Mouse (Mus musculus): ENCODE measurements at regions not wholly inside any gene's neighbourhood (a gene's known extent, or its start where the extent isn't known, plus 50 kb on each side); places are given as distances from the start of the nearest gene placed in this dataset.

- H3K4me3 ChIP-seq (ENCODE audit: control insufficient read depth in 1 of 2, insufficient read depth in 1 of 2, low read depth in 2 of 2, low read length in 2 of 2) = no peak overlapping the region
- H3K36me3 ChIP-seq (ENCODE audit: control insufficient read depth in 1 of 2, insufficient read depth in 2 of 2, low read length in 2 of 2) = peaks cover 0 to 2% of the 10 kb centered on the region in 2 experiments; a peak in 1 of 4 replicates
- no peak for DNase-seq (ENCODE audit: low read depth, low spot score)
- H3K27me3 ChIP-seq (ENCODE audit: control insufficient read depth in 1 of 2, insufficient read depth in 2 of 2, low read length in 2 of 2) = peaks cover 10% of the 10 kb centered on the region in 2 experiments
- H3K4me1 ChIP-seq (ENCODE audit: control insufficient read depth in 1 of 2, insufficient read depth in 2 of 2, low read length in 2 of 2) = peaks cover 0 to 12% of the 10 kb centered on the region in 2 experiments; a peak in 2 of 4 replicates
- TF ChIP-seq EP300 (IDR thresholded peaks at IDR 0.05; ENCODE audit: low read depth in 1 of 2, low read length in 2 of 2) (no peak), ZKSCAN1 (IDR thresholded peaks at IDR 0.05; ENCODE audit: low read depth, low read length) (no peak), USF2 (IDR thresholded peaks at IDR 0.05; ENCODE audit: borderline replicate concordance in 1 of 2, insufficient read depth in 1 of 2, low read depth in 1 of 2, low read length in 2 of 2) (no peak), BHLHE40 (IDR thresholded peaks at IDR 0.05; ENCODE audit: borderline replicate concordance, low read depth, low read length) (no peak), ZC3H11A (IDR thresholded peaks at IDR 0.05; ENCODE audit: low read depth, low read length) (no peak), MYC (IDR thresholded peaks at IDR 0.05; ENCODE audit: low read depth, low read length) (no peak), RCOR1 (IDR thresholded peaks at IDR 0.05; ENCODE audit: low read depth, low read length) (no peak), SMC3 (IDR thresholded peaks at IDR 0.05; ENCODE audit: low read depth, low read length) (no peak), CHD2 (IDR thresholded peaks at IDR 0.05; ENCODE audit: low read length) (no peak), ETS1 (IDR thresholded peaks at IDR 0.05; ENCODE audit: low read depth, low read length) (no peak), POLR2A (IDR thresholded peaks at IDR 0.05; ENCODE audit: control insufficient read depth in 1 of 2, insufficient read depth in 1 of 2, low read depth in 1 of 2, low read length in 2 of 2, poor library complexity in 1 of 2) (no peak), TCF12 (IDR thresholded peaks at IDR 0.05; ENCODE audit: low read depth, low read length) (no peak), MEF2A (IDR thresholded peaks at IDR 0.05; ENCODE audit: extremely low read depth, insufficient replicate concordance, low read depth, low read length, poor library complexity, severe bottlenecking) (no peak), TBP (IDR thresholded peaks at IDR 0.05; ENCODE audit: low read depth, low read length) (no peak), TAL1 (IDR thresholded peaks at IDR 0.05; ENCODE audit: low read length) (no peak)
- H3K27ac ChIP-seq (ENCODE audit: control insufficient read depth, low read depth, low read length) = no peak overlapping the region
- H3K9ac ChIP-seq (ENCODE audit: control insufficient read depth, low read depth, low read length, poor library complexity, severe bottlenecking) = no peak overlapping the region
- no peaks in the 10 kb centered on the region for H3K9me3 ChIP-seq (replicated peaks; ENCODE audit: insufficient read depth, low read length)
- no peaks in the 10 kb centered on the region for H3K79me2 ChIP-seq (ENCODE audit: control insufficient read depth, insufficient read depth, low read length, poor library complexity)
These were observed 92.9 kb upstream of the Noct start for GRCm38 (mm10) chr3:51131341-51131740.

- no peak overlapping the region for H3K4me3 ChIP-seq (ENCODE audit: control insufficient read depth in 1 of 2, insufficient read depth in 1 of 2, low read depth in 2 of 2, low read length in 2 of 2)
- H3K27ac ChIP-seq (ENCODE audit: control insufficient read depth, low read depth, low read length) = no peak overlapping the region
- H3K36me3 ChIP-seq (ENCODE audit: control insufficient read depth in 1 of 2, insufficient read depth in 2 of 2, low read length in 2 of 2) = peaks cover 0 to 2% of the 10 kb centered on the region in 2 experiments; a peak in 1 of 4 replicates
- no peak for TF ChIP-seq RAD21 (IDR thresholded peaks at IDR 0.05; ENCODE audit: low read depth, low read length)
- no peak for TF ChIP-seq CTCF (IDR thresholded peaks at IDR 0.05 in 2 of 3, conservative IDR thresholded peaks at IDR 0.05 in 1 of 3; ENCODE audit: control insufficient read depth in 1 of 3, insufficient read depth in 1 of 3, low read depth in 2 of 3, low read length in 3 of 3, poor library complexity in 1 of 3, severe bottlenecking in 1 of 3)
- no peak for TF ChIP-seq MAFK (IDR thresholded peaks at IDR 0.05; ENCODE audit: borderline replicate concordance, low read depth, low read length)
- TF ChIP-seq UBTF (IDR thresholded peaks at IDR 0.05; ENCODE audit: borderline replicate concordance, insufficient read depth, low read depth, low read length) = no peak
- no peak for TF ChIP-seq SIN3A (IDR thresholded peaks at IDR 0.05; ENCODE audit: low read length)
- no peak for TF ChIP-seq TBP (IDR thresholded peaks at IDR 0.05; ENCODE audit: low read depth, low read length)
- TF ChIP-seq TAL1 (IDR thresholded peaks at IDR 0.05; ENCODE audit: low read length) = no peak
- TF ChIP-seq ZMIZ1 (IDR thresholded peaks at IDR 0.05; ENCODE audit: low read depth, low read length) = no peak
- TF ChIP-seq POLR2AphosphoS2 (IDR thresholded peaks at IDR 0.05; ENCODE audit: low read length) = no peak
- no peak for TF ChIP-seq POLR2A (IDR thresholded peaks at IDR 0.05; ENCODE audit: control insufficient read depth in 1 of 2, insufficient read depth in 1 of 2, low read depth in 1 of 2, low read length in 2 of 2, poor library complexity in 1 of 2)
- no peak for TF ChIP-seq MEF2A (IDR thresholded peaks at IDR 0.05; ENCODE audit: extremely low read depth, insufficient replicate concordance, low read depth, low read length, poor library complexity, severe bottlenecking)
- TF ChIP-seq BHLHE40 (IDR thresholded peaks at IDR 0.05; ENCODE audit: borderline replicate concordance, low read depth, low read length) = no peak
- no peak for TF ChIP-seq ETS1 (IDR thresholded peaks at IDR 0.05; ENCODE audit: low read depth, low read length)
- H3K4me1 ChIP-seq (ENCODE audit: control insufficient read depth in 1 of 2, insufficient read depth in 2 of 2, low read length in 2 of 2) = peaks cover 0 to 12% of the 10 kb centered on the region in 2 experiments; a peak in 2 of 4 replicates
- no peaks in the 10 kb centered on the region for H3K79me2 ChIP-seq (ENCODE audit: control insufficient read depth, insufficient read depth, low read length, poor library complexity)
- no peak for DNase-seq (ENCODE audit: low read depth, low spot score)
- no peak overlapping the region for H3K9ac ChIP-seq (ENCODE audit: control insufficient read depth, low read depth, low read length, poor library complexity, severe bottlenecking)
- peaks cover 12 to 13% of the 10 kb centered on the region in 2 experiments for H3K27me3 ChIP-seq (ENCODE audit: control insufficient read depth in 1 of 2, insufficient read depth in 2 of 2, low read length in 2 of 2)
- no peaks in the 10 kb centered on the region for H3K9me3 ChIP-seq (replicated peaks; ENCODE audit: insufficient read depth, low read length)
These were observed 91.5 kb upstream of the Noct start for GRCm38 (mm10) chr3:51132736-51133135.

Measured in MEL (cell line).